Mouse (Mus musculus): ENCODE data around the gene Dnah2.

DNA sequence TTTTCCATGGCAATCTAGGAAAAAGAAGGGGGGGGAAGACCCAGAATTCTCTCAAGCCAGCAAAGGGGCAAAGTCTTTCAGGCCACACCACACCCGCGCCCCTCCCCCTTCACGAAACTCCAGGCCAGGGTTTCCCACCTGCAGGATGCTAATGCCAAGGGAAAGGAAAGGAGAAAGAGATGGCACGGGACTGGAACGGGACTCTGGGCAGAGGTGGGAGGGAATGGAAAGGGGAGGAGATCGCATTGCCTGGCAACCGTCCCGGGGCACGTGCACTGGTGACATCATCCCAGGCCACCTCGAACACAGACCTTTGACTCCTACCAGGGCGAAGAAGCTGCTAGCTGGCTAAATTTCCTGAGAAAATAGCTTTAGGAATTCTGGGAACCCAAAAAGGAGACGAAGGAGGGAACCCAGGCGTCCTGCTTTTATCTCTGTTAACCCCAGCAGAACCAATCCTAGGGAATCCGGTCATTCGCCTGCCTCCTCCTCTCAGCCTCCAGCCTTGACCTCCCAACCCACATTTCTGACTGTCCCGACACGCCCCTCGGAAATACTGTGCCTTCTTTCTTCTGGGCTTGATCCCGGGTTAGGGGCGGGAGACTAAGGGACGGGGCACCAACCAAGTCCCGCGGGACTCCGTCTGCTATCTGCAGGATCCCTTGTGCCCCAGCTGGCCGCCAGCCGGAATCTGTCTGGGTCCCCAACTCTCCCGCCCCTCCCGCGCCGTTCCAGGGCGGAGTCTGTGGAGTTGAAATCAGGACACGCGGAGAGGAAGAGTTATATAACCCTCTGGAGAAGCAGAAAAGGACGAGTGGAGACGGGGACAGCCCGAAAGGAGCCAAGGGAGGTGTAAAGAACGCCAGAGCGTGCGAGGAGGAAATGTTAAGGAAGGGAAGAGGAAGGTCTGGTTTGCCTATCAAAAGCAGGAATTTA, 131.2 kb downstream of the Dnah2 start:
- no peak for TF ChIP-seq CTCF (IDR thresholded peaks at IDR 0.05; ENCODE audit: extremely low read depth, insufficient read length, insufficient replicate concordance, low read depth, low read length)
- peak; percentile 94 for TF ChIP-seq POLR2A (IDR thresholded peaks at IDR 0.05; ENCODE audit: low read depth, low read length)
